Mouse (Mus musculus) mouse embryonic stem cell (cell line): ENCODE results near the gene Kif26b.

ENCODE experiments used
- in situ Hi-C, 2 experiments: fragments of 300-500 bp; cut with MboI; formaldehyde crosslinking; loops; 1 replicate in 1 of 2; 3 replicates in 1 of 2; pipeline ENCODE4 v1.14.3; 2019 to 2020; ENCODE audit warnings: low sequenced_read_pairs in 2 of 2, low pct_unique_long_range_greater_than_20kb in 1 of 2, mixed read lengths in 1 of 2; ENCODE audit not compliant: unreplicated experiment in 1 of 2

The Kif26b gene

DNA sequence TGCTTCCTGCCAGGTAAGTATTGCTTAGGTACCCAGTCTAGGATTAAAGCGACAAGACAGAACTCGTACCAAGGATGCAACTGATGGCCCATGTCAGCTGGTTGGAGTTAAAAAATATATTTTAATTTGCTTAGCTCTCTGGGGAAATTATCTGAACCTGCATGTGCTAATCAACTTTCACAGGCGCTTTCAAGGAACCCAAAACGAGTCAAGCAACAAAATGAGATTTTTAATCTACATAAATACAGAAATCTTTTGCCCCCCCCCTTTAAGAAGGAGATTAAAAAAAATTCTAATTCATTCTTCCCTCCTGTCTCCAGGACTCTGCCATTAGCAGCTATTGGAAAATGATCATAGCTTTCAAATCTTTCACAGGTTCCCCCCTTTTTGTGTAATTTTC lies 106.5 kb downstream of the Kif26b start:
- in situ Hi-C loops, result no loop called here

DNA sequence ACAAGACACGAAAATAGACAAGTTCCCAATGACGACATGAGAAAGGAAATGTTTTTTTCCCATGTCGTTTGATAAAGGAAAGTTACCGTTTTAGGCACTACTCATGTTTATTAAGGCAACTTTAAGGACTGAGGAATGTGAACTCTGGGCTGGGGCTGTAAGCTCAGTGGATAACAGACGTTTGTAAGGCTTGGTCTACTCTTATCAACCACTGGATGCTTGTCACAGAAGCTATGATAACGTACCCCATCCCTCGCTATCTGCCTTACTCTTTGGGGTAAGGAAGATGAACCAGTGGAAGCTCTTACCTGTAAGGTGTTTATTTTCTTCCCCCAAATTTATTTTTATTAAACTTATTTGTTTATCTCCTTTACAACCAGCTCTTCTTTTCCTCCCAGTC lies 108.4 kb downstream of the Kif26b start:
- in situ Hi-C loops, result no loop called here

DNA sequence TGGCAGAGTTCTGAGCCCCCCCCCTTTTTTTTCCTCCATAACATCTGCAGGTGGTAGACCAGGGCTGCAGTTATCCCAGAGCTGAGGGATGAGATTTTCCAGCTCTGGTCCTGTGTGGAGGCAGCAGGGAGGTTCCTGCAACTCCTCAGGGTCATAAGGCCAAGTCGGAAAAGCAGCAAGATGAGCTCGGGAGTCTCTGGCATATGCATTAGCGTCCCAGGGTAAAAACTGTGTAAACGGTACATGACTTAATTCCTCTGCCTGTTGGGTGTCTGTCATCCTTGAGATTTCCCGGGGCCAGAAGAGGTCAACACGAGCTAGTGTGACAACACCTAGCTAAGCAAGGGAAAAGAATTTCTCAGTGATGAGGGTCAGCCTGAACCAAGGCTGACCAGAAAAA lies 111.0 kb downstream of the Kif26b start:
- in situ Hi-C loops, result no loop called here

DNA sequence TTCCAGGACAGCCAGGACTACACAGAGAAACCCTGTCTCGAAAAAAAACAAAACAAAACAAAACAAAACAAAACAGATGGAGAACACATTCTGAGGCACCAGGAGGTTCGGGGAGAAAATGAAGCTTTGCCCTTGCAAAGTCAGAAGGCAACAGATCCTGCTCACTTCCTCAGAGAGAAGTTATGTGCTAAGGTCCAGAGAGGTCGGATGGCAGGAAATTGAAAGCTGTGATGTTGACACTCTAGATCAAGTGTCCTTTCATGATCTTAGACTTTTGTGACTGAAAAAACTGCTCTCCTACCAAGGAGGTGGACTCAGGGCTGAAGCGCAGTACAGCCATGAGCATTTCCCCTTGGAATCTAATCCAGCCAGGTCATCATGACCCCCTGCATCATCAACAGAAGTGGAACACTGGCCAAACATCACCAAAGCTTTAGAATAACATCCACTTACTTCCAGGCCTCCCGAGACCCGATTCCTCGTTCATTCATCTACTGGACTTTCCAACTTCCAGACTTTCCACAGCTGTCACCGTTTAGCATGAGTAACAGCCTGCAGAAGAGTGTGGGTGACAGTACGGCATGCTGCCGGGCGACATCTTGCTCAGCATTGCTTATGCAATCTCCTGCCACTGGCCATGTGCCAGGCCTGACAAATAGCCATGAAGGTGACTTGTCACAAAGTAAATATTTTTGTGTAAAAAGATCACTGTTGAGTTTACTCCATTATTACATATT lies 112.0 kb downstream of the Kif26b start:
- in situ Hi-C loops, result no loop called here

DNA sequence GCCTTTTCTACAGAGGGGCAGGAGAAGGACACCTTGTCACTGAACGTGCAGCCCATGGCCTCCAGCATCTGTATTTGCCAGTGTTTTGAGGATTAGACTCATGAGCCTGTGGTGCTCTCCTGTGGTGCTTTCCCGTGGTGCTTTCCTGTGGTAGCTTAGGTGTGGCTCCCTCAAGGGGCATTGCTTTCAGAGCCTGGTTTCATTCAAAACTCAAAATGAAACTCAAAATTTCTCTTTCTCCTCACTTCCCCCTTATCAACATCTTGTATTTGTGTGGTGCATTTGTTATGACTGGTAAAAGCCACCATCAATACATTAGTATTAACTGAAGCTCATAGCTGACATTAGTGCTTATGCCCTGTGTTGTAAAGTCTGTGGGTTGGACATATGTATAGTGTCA lies 112.9 kb downstream of the Kif26b start:
- in situ Hi-C loops, result no loop called here

DNA sequence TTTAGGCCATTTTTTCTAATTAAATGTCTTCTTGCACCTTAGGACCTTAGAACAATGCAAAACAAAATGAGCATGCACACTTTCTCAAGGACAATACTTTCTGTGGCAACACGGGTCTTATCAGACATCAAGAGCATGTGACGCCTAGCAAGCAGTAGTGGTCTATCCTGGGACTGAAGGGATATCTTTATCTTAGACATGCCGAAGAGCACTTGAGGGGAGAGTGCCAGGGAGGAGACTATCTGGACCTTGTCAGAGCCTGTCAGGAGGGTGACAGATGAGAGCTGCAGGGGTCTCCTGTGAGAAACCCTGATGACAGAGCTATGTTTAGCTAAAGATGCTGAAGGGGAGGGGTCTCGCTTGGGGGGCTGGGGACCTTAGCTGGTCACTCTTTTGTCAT lies 116.0 kb downstream of the Kif26b start:
- in situ Hi-C loops, result no loop called here

DNA sequence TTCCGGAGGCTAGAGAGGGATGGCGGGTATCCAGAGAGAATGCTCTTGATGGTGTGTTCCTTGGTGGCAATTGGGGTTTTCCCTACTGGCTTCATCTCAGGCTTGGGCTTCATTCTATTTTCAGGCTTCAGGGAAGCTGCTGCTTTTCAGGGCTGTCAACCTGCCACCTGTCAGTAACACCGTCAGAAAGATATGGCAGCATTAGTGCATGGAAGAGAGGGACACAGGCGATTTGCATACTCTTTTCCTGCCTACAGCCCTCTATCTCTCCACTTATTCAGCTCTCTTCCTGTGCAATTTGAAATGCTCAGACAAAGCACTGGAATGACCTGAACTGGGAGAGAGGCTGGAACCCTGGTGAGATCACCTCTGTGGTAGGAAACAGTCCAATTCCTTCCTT lies 117.7 kb downstream of the Kif26b start:
- in situ Hi-C loops, result no loop called here

DNA sequence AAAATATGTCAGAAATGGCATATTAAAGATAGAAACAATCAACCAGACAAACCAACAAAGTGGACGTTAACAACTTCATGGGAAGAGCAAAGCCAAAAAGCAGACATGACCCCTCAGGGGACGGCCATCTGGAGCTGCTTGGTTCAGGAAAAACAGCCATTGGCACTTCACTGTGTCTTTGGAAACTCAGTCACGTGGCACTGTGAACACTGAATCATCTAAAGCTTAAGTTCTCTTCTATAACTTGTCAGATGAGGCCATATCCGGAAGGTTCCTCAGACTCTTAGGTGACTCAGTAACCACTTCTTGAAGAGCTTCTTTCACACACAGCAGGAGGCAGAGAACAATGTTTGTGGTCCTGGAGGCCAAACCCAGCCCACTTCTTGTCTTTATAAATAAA lies 126.6 kb downstream of the Kif26b start:
- in situ Hi-C loops, result no loop called here

DNA sequence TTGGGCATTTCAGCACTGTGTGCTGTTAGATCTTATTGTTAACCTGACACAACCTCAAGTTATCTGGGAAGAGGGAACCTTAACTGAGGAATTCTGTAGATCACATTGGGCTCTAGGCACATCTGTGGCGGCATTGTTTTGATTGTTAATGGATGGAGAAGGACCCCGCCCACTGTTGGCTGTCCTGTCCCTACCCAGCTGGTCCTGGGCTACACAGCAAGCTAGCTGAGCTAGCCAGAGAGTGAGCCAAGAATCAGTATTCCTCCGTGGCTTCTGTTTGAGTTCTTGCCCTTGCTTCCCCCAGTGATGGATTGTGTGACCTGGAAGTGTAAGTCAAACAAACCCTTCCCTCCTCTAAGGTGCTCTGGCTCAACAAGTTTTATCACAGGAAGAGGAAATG lies 132.1 kb downstream of the Kif26b start:
- in situ Hi-C loops, result no loop called here

DNA sequence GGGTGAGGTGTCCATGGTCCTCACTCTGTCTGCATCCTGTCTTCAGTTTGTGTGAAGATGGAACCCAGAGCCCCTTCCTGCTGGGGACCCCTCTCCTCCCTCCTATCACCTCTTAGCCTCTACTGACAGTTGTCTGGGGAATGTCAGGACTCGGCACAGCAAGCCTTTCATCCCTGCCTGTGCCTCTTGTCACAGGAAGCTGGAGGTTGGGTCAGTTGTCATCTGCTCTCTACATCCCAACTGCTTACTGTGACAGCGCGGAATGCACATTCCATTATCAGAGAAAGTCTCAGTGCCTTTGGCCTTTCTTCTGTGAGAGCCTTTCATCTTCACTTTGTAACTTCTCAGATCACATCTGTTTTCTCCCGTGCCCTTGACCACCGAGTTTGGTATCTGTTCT lies 132.6 kb downstream of the Kif26b start:
- in situ Hi-C loops, result no loop called here

DNA sequence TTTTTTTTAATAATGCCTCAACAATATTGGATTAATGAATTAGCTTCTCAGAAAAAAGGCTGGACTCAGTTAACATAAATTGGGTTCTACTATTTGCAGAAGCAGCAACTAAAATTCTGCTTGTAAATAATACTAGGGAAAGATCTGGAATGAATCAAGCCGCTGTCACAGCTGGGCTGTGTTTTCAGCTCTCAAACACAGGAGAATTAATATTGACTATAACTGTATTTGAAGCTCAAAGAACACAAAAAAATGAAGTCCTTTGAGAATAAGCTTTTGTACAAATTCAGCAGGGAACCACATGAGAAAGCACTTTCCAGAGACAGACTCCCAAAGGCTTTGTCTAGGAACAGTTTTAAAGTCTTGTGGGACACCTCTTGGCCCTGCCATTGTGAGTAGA lies 134.6 kb downstream of the Kif26b start:
- in situ Hi-C loops, result no loop called here

DNA sequence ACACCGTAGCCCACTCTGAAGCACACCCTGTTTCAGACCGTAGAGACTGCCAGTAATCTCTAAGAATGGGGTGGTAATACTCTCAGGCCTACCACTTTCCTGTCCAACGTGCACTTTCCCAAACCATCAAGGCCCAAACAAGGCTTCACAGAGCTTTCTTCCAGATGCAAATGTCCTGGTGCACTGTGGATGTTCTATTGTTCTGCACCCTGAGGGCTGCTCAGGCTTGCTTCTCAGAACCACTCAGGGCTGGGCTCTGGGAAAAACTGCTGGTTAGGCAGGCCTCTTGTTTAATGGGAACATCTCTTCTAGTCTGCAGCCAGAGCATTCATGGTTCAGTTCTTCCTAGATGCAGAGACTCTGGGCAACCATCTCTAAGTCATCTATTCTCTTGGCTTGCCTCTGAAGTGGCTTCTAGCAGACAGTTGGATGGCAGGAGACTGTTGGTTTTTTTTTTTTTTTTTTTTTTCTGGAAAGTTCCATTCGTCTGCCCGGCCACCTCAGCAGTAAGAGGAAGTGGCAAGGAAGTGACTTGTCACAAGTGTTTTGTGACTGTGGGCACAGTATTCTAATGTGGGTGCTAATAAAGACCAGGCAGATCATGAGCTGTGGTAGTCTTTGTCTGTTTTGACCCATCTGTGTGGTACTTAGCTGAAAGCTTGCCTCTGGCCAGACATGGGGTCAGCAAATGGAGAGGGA lies 135.5 kb downstream of the Kif26b start:
- in situ Hi-C loops, result no loop called here

DNA sequence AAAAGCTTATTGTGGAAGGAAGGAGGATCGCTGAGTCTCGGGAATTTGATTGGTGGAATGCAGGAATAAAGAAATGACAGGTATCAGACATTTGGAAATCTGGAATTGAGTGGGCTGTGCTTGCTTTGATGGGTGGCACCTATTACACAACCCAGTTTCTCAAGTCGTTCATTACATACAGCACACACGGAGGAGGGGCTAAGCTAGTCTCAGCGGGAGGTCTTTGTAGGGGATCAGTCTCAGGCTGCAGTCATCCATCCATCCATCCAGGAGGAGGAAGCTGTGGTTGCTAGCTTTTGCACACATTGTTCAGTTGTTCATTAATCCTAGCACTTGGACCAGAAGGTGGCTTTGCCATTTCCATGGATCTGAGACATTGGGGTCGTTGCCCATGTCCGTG lies 137.6 kb downstream of the Kif26b start:
- in situ Hi-C loops, result no loop called here

DNA sequence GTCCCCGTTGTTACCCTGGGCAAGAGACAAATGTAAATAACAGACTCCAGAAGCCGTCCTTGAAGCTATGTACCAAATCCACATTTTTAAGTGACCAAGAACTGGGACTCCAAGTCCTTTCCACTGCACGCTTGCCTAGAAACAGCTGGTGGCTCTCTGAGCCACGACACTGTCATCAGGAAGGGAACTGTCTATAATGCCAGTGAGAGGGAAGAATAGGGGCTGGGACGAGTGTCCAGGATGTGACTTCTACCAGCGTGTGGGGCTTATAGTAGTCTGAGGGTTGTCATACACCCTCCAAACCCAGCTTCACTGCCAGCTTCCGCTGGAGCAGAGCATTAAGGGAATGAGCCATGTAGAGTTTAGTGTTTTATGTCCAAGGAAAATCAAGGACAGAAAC lies 138.9 kb downstream of the Kif26b start:
- in situ Hi-C loops, result no loop called here

DNA sequence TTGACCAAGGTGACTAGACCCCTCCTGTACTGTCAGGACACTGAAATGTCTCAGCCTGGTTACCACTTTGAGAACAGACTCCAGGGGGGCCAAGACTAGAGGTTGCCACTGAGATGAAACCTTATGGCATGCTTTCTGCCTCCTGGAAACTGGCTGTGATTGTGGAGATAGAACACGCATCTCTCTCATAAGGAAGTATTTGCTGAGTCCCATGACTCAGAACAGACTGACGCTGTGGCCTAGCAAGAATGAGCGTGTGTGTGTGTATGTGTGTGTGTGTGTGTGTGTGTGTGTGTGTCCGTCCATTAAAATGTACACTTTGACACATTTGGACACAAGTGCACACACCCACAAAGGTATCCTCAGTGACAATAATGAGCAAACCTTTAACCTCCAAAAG lies 140.0 kb downstream of the Kif26b start:
- in situ Hi-C loops, result no loop called here

DNA sequence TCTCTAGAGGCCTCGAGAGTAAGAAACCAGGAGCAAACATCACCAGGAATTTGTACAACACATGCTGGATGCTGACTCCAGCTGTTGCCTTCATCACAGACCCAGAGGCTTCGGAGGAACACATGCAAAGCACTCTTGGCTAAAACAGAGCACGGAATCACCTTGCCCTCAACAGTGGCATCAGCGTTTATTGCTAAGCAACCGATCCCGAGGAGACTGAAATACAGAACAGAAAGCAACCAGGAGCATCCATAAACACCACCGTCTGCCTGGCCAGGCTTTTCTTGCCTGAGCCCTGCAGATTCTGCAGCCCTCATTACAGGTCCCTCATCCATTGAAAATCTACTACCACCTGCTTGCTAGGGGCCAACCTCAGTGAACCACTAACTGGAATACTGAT lies 144.1 kb downstream of the Kif26b start:
- in situ Hi-C loops, result no loop called here

DNA sequence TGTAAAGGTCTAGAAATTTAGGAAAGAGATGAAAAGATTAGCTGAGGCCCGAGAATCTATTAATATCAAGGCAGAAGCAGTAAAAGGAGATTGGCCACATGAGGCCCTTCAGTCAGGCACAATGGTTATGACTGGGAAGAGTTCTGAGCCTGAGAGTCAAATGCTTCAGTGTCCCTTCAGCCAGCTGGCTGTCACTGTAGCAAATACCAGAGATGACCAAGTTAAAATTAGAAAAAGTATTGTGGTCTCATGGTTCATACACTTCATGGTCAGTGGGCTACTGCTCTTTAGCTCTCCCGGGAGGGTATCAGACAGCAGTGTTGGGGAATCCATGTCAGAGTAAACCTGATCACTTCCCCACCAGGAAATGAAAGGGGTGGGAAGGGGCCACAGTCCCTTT lies 144.6 kb downstream of the Kif26b start:
- in situ Hi-C loops, result no loop called here

DNA sequence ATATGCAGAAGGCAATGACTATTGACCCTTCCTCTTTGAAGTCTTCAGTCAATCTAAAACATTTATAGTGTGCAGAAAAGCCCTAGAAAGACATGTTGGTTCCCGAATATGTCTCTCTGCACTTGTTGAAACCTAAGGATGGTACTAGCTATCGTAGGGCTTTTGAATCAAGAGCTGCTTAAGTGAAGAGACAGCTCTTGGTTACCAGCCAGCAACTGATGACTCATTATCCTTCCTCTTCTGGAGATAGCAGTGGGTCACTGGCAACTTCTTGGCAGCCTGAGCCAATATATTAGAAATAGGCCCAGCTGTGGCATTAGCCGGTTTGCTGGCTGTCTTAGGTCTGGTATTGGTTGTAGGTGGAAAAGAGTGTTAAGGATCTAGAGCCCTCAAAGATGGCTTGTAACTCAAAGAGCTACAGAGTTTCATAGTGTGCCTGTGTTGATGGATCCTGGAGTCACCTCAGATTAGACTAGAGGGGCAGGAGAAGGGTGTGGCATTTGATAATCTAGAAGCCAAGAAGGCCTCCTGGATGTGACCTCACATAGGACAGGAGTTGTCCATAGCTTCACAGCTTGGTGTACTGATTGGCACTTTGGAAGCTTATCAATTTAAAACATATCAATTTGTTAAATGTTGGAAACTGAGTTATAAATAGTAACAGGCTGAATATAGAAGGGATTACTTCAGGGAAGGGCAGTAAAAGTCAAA lies 146.8 kb downstream of the Kif26b start:
- in situ Hi-C loops, result no loop called here

DNA sequence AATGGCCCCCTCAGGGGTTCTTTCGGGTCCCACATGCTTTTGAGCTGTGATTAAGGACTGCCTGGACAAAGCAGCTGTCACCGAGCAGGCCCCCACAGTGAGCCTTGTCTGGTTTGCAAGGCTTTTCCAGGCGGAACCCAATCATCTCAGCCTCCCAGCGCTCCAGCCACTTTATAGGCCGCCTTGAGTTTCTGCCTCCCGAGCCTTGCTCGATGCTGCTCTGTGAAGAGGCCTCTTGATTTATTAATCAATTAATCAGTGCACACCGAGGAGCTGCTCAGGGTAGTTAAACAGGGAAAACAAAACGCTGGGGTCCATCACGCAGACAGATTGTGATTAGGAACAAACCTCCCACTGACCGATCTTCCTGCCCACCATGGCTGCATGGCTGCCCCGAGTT lies 148.2 kb downstream of the Kif26b start:
- in situ Hi-C loops, result no loop called here
